Mouse (Mus musculus) liver, embryonic 16.5 days (tissue): Measurements from ENCODE around the gene Tent4b. TPM values are rescaled to one million over a fixed set of nuclear protein-coding genes. Genes with fewer than 3 reads are reported as not detected.
A peak's percentile ranks its signal among the peaks of the same experiment; 100 is the strongest.
"Not testable (repeated sequence)": the region's sequence is repeated elsewhere in the genome, so short reads cannot be mapped to it uniquely, and the experiment has no call there.

Source experiments
- ATAC-seq: fragments of 200-750 bp; cut with Nextera tagmentation; 2 replicates; pipeline ENCODE4 v1.8.0; 2017; ENCODE audit warnings: low read depth, mild to moderate bottlenecking, moderate number of reproducible peaks, moderate library complexity
- H3K27ac ChIP-seq: fragments of 300-500 bp; sonication (generic); 2 replicates; pipeline ENCODE4 v1.5.1; 2014; ENCODE audit warnings: mild to moderate bottlenecking, low read length
- H3K27me3 ChIP-seq: fragments of 300-500 bp; sonication (generic); 2 replicates; pipeline ENCODE4 v1.6.1; 2014; ENCODE audit warnings: low read depth, low read length, mixed read lengths; ENCODE audit not compliant: control insufficient read depth, insufficient read depth
- H3K36me3 ChIP-seq: fragments of 300-500 bp; sonication (generic); 2 replicates; pipeline ENCODE4 v1.6.1; 2014; ENCODE audit warnings: mild to moderate bottlenecking; ENCODE audit not compliant: control insufficient read depth, insufficient read depth
- H3K4me1 ChIP-seq: fragments of 300-500 bp; sonication (generic); 2 replicates; pipeline ENCODE4 v1.6.1; 2014; ENCODE audit warnings: low read depth, low read length, mixed read lengths; ENCODE audit not compliant: control insufficient read depth
- H3K4me2 ChIP-seq: fragments of 300-500 bp; sonication (generic); 2 replicates; pipeline ENCODE4 v1.6.1; 2014; ENCODE audit warnings: low read depth, low read length, mixed read lengths
- H3K4me3 ChIP-seq: fragments of 300-500 bp; sonication (generic); 2 replicates; pipeline ENCODE4 v1.5.1; 2014; ENCODE audit warnings: low read depth, mild to moderate bottlenecking, low read length
- H3K9ac ChIP-seq: fragments of 300-500 bp; sonication (generic); 2 replicates; pipeline ENCODE4 v1.6.1; 2014; ENCODE audit warnings: low read depth, low read length
- H3K9me3 ChIP-seq: fragments of 300-500 bp; sonication (generic); replicated peaks from 2 replicates; pipeline ENCODE4 v1.6.1; 2016; ENCODE audit warnings: low read length; ENCODE audit not compliant: control insufficient read depth
- WGBS: fragments of 180-500 bp; shearing (Covaris S2); extraction: QIAGEN DNeasy Blood & Tissue Kit; methylation state at CpG from one replicate; pipeline ENCODE4 v1.1.7; 2014; ENCODE audit not compliant: insufficient replicate concordance; 5-methylcytosine and 5-hydroxymethylcytosine counted together
- polyA plus RNA-seq: library from polyadenylated mRNA; unstranded; fragments of >200 nt; fragmentation: Nextera tagmentation; extraction: Ambion mirVana; gene quantifications from 2 replicates; pipeline ENCODE4 v1.2.1, GENCODE M21; 2015

Gene Tent4b
- polyA plus RNA-seq, 1 experiment from 2014 or later: 2.5 TPM

DNA sequence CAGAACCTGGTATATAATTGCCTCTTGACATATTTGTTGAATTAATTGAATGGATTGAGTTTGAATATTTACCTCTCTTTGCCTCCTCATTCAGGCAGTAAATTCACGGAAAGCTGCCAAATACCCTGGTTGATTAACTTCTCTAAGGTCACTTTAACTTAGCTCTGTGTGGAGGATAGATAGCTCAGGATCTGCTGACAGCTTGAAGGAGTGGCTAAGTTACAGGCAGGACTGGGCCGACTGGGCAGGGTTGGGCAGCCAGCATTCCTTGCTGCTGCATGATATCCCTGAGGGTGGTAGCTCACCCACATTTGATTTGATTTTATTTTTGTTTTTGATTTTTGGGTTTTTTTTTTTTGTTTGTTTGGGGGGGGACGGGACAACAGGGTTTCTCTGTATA, 1.7 kb upstream of the Tent4b start:
- Histone ChIP-seq H3K4me3 (no peak overlapping the region), H3K27me3 (no peaks in the 10 kb centered on the region), H3K27ac (no peak overlapping the region), H3K9me3 (no peaks in the 10 kb centered on the region), H3K4me1 (peaks cover 23% of the 10 kb centered on the region), H3K4me2 (no peak overlapping the region), H3K36me3 (no peaks in the 10 kb centered on the region), H3K9ac (no peak overlapping the region)
- WGBS: 33% methylated on average over 3 of the region's 3 CpGs
- no peak for ATAC-seq

DNA sequence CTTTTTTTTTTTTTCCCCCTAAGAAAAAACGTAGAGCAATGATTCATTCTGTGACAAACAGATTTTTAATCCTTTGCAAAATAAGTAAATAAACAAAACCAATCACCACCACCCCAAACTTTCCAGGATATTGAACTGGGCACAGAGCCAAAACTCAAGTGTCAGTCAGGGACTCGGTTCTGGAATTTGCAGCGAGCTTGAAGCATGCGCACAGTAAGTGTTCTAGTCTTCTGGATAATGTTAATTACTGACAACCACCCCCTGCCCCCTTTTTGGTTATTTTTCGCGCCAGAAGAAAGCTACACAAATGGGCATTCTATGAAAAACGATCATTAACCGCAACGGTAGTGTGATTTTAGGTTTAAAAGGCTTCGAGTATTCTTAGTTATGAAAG, 465 bp upstream of the Tent4b start:
- H3K9ac ChIP-seq: peak overlapping the region; percentile 88
- under 1% methylated on average over 10 of the region's 10 CpGs for WGBS
- H3K4me2 ChIP-seq: peak overlapping the region; percentile 94
- H3K4me3 ChIP-seq: peak overlapping the region; percentile 88
- H3K36me3 ChIP-seq: no peaks in the 10 kb centered on the region
- peak overlapping the region; percentile 94 for H3K27ac ChIP-seq
- H3K27me3 ChIP-seq: no peaks in the 10 kb centered on the region
- H3K9me3 ChIP-seq: no peaks in the 10 kb centered on the region
- peaks cover 23% of the 10 kb centered on the region for H3K4me1 ChIP-seq
- no peak for ATAC-seq

DNA sequence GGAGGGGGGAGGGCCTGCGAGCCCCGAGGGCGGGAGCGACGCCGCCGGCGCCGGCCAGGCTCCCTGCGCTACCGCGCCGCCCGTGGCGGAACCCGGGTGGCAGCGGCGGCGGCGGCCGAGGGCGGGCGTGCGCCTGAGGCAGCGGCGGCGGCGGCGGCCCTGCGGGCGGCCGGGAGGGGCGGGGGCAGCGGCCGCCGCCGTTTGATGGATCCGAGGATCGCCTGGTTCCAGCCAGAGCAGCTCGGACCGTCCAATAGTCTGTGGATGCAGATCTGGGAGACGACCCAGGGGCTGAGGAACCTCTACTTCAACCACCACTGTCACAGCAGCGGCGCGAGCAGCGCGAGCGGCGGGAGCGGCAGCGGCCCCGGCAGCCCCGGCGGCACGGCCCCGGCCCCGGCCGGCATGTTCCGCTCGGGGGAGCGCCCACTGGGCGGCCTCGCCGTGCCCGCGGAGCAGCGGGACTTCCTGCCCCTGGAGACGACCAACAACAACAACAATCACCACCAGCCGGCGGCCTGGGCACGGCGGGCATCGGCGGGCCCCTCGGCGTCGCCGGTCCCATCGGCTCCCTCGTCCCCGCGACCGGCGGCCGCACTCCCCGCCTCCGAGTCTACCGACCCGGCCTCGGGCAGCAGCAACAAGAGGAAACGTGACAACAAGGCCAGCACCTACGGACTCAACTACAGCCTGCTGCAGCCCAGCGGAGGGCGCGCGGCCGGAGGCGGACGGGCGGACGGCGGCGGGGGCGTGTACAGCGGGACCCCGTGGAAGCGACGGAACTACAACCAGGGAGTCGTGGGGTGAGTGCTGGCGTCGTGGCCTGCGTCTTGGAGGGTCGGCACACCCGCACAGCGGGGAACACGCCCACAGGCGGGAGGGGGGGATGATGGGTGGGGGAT, 938 bp downstream of the Tent4b start:
- peak; percentile 49 for ATAC-seq
- H3K36me3 ChIP-seq: no peaks in the 10 kb centered on the region
- peak overlapping the region; percentile 94 for H3K27ac ChIP-seq
- H3K27me3 ChIP-seq: no peaks in the 10 kb centered on the region
- under 1% methylated on average over 97 of the region's 117 CpGs for WGBS
- peaks cover 23% of the 10 kb centered on the region for H3K4me1 ChIP-seq
- no peaks in the 10 kb centered on the region for H3K9me3 ChIP-seq
- peak overlapping the region; percentile 98 for H3K4me2 ChIP-seq
- peak overlapping the region; percentile 88 for H3K4me3 ChIP-seq
- peak overlapping the region; percentile 88 for H3K9ac ChIP-seq

DNA sequence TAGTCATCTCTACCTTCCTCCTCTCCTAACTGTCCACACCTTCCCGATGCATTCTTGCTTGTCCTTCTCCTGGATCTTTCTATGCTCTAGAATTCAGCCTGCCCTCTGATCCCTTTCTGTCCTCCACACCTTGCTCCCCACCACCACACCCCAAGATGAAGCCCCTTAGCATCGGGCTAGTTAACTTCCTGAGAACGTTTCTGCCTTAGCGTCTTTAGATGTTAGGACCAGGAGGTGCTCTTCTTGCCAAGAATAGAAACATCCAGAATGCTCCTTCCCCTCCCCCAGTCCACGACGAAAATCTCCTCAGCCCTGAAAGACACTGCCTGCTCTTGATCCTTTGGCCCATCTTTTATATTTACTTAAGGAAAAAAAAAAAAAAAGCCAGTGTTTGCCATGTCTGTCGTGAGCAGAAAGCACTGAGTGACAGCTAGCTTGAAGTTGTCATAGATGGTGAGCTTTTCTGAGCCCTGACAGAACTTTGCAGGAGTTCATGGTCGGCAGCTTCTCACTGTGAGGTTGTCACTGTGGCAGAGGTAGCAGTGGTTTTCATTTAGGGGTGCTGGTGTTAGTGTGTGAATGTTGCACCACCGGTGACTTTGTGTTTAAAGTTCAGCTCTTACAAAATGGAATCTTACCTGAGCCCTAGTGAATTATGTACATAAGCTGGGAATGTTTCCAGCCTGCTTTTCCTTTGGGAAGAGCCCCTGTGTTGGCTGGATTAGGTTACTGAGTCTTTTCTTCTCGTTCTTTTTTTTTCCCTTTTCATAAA, 1.9 kb downstream of the Tent4b start:
- H3K27ac ChIP-seq: peak overlapping the region; percentile 94
- ATAC-seq: no peak
- peak overlapping the region; percentile 88 for H3K4me3 ChIP-seq
- no peaks in the 10 kb centered on the region for H3K27me3 ChIP-seq
- no peaks in the 10 kb centered on the region for H3K9me3 ChIP-seq
- peak overlapping the region; percentile 88 for H3K9ac ChIP-seq
- peaks cover 23% of the 10 kb centered on the region for H3K4me1 ChIP-seq
- peak overlapping the region; percentile 98 for H3K4me2 ChIP-seq
- WGBS: 17% methylated on average over 10 of the region's 10 CpGs
- H3K36me3 ChIP-seq: no peaks in the 10 kb centered on the region

DNA sequence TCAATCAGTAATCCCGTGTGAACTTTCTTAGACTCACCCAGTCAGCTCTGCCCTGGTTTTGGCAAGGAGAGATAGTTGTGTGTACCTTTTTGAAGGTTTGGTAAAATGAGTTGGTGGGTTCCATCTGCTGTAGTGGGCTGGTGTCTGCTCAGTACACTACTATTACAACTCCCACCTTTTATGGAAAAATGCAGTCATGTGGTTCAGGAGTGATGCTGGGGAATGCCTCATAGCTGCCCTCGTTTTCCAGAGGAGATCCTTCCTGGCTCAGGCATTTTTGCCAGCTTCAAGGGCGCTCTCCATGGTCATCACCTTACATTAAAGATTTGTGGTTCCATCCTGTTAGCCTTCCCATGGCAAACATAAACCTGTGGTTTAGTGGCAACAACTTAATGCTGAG, 2.6 kb downstream of the Tent4b start:
- no peak for ATAC-seq
- H3K36me3 ChIP-seq: no peaks in the 10 kb centered on the region
- no peak overlapping the region for H3K9ac ChIP-seq
- H3K9me3 ChIP-seq: no peaks in the 10 kb centered on the region
- H3K27me3 ChIP-seq: no peaks in the 10 kb centered on the region
- peaks cover 23% of the 10 kb centered on the region for H3K4me1 ChIP-seq
- WGBS: 66% methylated on average over 3 of the region's 3 CpGs
- peak overlapping the region; percentile 98 for H3K4me2 ChIP-seq
- H3K27ac ChIP-seq: peak overlapping the region; percentile 61
- peak overlapping the region; percentile 18 for H3K4me3 ChIP-seq

DNA sequence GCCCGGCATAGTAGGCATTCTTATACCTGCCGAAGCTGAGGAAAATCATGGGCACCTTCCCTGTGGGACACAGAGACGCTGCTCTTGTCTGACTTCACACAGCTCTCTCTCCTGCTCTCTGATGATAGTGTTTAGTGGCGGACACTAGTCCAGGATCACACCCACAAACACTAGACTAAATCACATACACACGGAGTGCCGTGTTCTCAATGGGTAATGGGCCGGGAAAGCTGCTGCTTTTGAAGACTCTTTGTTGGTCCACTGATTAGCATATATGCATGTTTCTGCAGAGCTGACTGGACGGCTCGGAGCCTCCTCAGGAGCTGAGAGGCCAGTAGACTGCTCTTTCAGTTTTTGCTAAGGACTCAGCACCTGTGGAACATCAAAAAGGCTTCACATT, 7.0 kb downstream of the Tent4b start:
- no peak for ATAC-seq
- Histone ChIP-seq H3K9ac (no peak overlapping the region), H3K4me1 (peaks cover 16% of the 10 kb centered on the region), H3K36me3 (no peaks in the 10 kb centered on the region), H3K9me3 (no peaks in the 10 kb centered on the region), H3K4me3 (no peak overlapping the region), H3K27ac (no peak overlapping the region), H3K4me2 (no peak overlapping the region), H3K27me3 (no peaks in the 10 kb centered on the region)
- WGBS: 80% methylated on average over 9 of the region's 9 CpGs

DNA sequence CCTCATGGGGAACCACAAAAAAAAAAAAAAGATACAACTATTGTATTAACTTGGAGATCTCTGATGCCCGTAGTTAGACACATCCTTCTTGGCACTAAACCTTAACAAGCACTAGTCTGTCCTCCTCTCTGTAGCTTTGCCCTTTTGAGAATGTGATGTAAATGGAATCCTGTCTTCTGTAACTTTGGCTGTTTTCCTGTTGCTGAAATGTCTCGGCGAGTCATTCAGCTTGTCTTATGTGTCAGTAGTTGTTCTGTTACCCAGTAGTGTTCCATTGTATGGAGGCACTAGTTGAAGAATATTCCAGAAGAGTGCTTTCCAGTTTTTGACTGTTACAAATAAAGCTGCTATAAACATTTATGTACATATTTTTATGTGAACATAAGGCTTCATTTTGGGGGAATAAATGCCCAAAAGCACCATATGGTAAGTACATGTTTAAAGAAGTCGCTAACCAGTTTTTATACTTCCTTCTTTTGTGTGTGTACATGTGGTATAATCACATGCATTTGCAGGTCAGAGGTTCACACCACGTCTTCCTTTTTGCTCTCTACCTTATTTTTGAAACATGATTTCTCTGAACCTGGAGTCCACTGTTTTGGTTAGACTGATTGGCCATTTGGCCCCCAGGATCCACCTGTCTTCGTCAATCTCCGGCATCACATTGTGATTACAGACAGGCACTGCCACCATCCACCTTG, 8.3 kb downstream of the Tent4b start:
- Histone ChIP-seq H3K4me2 (no peak overlapping the region), H3K27me3 (no peaks in the 10 kb centered on the region), H3K27ac (no peak overlapping the region), H3K9ac (no peak overlapping the region), H3K4me3 (no peak overlapping the region), H3K4me1 (peaks cover 5% of the 10 kb centered on the region), H3K9me3 (no peaks in the 10 kb centered on the region), H3K36me3 (no peaks in the 10 kb centered on the region)
- 76% methylated on average over 7 of the region's 7 CpGs for WGBS
- no peak for ATAC-seq

DNA sequence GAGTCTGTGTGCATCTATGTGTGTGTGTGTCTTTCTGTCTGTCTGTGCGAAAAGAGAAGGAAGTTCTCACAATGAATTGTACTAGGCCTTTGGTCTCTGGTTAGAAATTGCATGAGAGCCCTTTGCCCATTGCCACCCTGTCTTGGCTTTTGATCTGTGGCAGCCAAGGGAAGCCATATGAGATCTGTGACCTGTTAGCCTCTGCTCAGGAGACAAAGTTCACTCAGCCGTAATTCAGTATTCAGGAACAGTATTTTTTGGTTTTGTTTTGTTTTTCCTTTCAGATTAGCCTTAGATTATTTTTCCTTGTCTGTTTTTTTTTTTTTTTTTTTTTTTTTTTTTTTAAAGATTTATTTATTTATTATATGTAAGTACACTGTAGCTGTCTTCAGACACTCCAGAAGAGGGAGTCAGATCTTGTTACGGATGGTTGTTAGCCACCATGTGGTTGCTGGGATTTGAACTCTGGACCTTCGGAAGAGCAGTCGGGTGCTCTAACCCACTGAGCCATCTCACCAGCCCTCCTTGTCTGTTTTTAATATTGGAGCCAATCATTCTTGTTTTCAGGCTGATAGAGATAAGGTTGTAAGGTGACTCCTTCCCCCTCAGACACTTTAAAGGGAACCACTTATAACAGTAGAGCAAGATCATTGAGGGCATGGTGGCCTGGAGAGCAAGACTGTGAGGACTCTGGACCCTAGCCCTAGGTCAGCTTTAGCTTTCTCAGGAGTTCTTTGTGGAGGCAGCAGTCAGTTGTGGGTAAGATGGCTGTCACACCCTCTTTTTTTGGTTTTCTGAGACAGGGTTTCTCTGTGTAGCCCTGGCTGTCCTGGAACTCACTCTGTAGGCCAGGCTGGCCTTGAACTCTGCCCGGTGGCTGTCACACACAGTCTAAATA, 11.2 kb downstream of the Tent4b start:
- 63% methylated on average over 5 of the region's 6 CpGs for WGBS
- H3K27ac ChIP-seq, H3K27me3 ChIP-seq, H3K4me1 ChIP-seq, ATAC-seq, H3K4me3 ChIP-seq, H3K36me3 ChIP-seq, H3K9ac ChIP-seq, H3K9me3 ChIP-seq, H3K4me2 ChIP-seq: not testable (repeated sequence)
